Mouse (Mus musculus) spleen, postnatal 4 days (tissue): ENCODE measurements around the gene Psmg3.

Source experiments
- DNase-seq, 2 experiments: peaks; one replicate each; pipeline ENCODE4 v3.0.0; 2022; ENCODE audit warnings: low spot score in 2 of 2

Psmg3 gene

GRCm38 (mm10) chr5:139794938-139795337 is 31.7 kb downstream of the Psmg3 start:
- DNase-seq, result peak; percentile 49 to 74

GRCm38 (mm10) chr5:139794137-139794536 is 32.5 kb downstream of the Psmg3 start:
- peak in 1 of 2 experiments; percentile 63 for DNase-seq

- DNase-seq, result peak in 1 of 2 experiments; percentile 65
These were observed 33.2 kb downstream of the Psmg3 start for GRCm38 (mm10) chr5:139793338-139794089.

- DNase-seq, result no peak
These were observed 33.7 kb downstream of the Psmg3 start for GRCm38 (mm10) chr5:139792966-139793337.

- peak in 1 of 2 experiments; percentile 64 for DNase-seq
These were observed 34.4 kb downstream of the Psmg3 start for GRCm38 (mm10) chr5:139792159-139792775.

GRCm38 (mm10) chr5:139791227-139792158 is 35.2 kb downstream of the Psmg3 start, which contains the start of gene Mafk:
Gene Mafk, plus strand, starts transcription at chr5:139791513.
- peak; percentile 100 for DNase-seq

- DNase-seq, result peak in 1 of 2 experiments; percentile 64
These were observed 37.2 kb downstream of the Psmg3 start for GRCm38 (mm10) chr5:139789466-139789865.

GRCm38 (mm10) chr5:139781406-139781805 is 45.3 kb downstream of the Psmg3 start:
- no peak for DNase-seq

GRCm38 (mm10) chr5:139776966-139777365 is 49.7 kb downstream of the Psmg3 start:
- no peak for DNase-seq

- DNase-seq, result peak; percentile 98 to 99
These were observed 51.3 kb downstream of the Psmg3 start, which contains the start of gene Ints1 for GRCm38 (mm10) chr5:139775216-139775926. Gene Ints1, minus strand, starts transcription at chr5:139775674.
